Mouse (Mus musculus): ENCODE measurements at regions not wholly inside any gene's neighbourhood (a gene's known extent, or its start where the extent isn't known, plus 50 kb on each side); places are given as distances from the start of the nearest gene placed in this dataset.
A peak's percentile ranks its signal among the peaks of the same experiment; 100 is the strongest.

DNA sequence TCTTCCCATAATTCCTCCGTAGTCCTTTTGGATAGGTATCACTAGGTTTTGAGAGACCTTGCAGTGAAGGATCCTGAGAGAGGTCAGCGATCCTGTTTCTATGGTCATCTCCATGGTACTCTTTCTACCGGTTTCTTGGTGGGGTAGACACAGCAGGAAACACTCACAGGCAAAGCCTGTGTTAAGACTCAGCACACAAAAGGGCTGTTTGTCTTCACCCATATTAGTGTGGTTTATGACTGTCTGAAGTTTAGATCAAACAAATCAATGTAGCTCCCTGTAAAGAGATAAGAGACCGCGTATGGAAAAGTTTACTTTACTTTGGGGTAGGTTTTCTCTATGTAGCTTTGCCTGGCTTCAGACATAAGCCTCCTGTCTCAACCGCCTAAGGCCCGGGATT, 282.5 kb upstream of the Rbms1 start:
- no peak for DNase-seq (ENCODE audit: low read depth, low spot score)

DNA sequence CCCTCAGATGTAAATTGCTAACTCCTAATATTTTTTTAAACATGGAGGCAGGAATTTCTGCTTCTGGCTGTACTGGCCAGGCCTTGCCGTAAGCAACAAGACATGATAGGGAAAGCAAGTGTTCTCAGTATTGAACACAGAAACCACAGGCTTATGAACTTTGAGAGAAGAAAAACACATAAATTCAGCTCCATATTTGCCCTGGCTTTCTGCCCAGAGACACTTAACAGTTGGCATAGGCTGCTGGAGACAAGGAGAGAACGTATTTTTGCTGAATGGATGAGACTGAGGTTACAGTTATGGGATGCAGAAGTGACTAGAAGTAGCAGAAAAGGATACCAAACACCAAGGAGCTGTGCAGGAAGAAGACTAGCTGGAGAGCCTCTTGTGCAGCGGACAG, 258.7 kb upstream of the Rbms1 start:
- DNase-seq (ENCODE audit: low read depth, low spot score): no peak

DNA sequence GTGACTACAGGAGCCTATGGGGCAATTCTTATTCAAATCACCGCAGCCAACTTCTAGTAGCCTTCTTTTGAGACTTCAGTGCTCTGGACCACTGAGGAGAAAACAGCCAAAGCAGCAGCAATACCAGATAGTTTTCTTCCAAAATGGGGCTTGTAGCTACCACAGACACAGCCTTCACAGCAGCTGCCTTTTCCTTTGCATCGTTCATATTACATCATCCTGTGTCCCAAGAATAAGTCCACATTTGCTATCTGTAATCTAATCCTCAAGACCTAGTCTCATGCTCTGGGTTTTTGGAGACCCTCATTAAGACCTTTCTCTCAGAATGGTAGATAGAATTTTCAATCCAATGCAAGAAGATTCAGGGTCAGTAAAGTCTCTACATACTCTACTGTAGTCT, 258.2 kb upstream of the Rbms1 start:
- DNase-seq (ENCODE audit: low read depth, low spot score): no peak

DNA sequence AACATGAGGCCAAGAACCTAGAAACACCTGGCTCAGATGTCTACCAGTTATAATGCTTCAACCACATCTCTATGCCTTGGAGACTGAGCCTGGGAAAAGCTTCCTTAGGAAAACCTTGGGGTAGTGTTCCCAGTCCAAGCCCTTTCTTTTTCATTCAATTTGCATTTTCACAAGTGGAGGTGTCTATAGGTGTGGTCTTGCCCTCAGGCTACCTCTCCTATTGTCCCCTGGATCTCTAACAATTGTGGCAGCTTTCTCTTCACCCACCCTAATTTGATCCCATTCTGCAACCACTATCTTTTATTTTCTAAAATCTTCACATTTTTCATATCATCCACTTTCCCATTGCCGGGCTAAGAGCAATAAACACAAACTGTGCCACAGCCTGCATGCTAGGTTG, 251.0 kb upstream of the Rbms1 start:
- DNase-seq (ENCODE audit: low read depth, low spot score): no peak

DNA sequence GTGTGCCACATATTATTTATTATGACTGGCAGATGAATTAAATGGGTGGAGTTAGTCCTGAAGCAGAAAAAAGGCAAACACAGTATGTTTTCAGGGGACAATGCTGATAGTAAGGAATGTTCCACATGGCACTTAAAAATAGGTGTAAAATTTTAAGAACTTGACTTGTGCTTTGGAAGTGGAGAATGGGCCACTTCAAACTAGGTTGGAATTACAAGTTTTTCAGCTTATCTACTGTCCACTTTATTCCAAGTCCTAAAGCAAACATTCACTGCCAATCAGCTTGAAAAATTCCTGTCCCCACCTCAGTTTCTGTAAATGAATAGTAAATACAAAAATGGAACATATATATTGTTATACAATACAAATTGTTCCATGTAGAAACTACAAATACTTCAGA, 238.4 kb upstream of the Rbms1 start:
- DNase-seq (ENCODE audit: low read depth, low spot score): no peak

DNA sequence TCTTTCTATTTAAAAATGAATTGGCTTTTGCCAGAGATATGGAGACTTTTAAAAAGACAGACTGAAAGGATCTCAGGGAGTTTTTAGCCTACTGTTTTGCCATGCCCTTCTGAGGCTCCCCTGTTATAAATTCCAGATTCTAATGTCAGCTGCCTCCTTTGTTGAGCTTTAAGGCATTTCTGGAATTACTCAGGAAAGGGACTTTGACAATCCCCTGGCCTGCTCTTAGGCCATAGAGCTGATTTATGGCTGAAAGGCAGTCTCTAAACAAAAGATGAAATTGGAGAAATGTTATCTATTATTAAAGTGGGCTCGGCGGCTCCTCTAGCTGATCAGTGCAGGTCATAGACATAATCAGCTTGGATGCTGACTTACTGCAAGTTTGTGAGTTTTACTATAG, 231.0 kb upstream of the Rbms1 start:
- DNase-seq (ENCODE audit: low read depth, low spot score): no peak

DNA sequence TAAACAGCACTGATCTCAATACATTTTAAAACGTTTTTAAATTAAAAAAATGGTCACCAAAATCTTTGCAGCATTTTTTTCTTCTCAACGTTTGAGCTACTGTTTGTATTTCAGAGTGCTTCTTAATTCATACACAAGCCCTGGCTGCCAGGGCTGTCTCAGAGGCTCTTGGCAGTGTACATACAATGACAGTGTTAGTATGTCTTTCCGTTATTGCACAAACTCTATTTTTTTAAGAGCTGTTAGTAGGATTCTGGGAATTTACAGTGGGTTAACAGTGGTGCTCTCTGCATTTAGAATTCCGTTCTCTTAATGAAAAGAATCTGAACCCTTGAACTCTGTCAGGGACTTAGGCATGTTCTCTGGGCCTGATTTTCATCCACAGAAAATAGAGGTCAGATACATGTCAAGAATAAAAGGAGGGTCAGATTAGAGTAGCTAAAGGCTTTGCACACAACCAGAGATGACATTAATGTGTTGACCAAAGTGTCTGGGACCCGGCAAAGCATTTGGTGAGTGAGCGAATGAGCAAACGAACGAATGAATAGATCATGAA, 219.5 kb upstream of the Rbms1 start:
- no peak for DNase-seq (ENCODE audit: low read depth, low spot score)

DNA sequence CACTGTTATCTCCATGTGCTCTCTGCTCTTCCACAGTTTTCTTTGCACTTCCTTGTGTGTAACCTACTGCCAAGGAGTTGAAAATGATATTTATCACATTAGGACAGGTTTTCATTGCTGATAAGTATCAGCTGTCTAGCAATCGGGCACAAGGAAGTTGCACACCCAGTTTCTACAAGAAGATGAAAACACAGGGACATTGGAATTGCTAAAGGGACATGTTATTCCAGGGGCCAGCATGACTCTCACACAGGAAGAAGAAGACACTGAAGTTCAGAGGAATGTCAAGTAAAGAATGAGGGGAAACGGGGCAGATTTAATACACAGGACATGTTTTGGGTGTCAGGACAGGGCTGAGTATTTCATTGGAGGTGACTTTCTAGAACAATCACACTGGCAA, 214.8 kb upstream of the Rbms1 start:
- DNase-seq (ENCODE audit: low read depth, low spot score): no peak

DNA sequence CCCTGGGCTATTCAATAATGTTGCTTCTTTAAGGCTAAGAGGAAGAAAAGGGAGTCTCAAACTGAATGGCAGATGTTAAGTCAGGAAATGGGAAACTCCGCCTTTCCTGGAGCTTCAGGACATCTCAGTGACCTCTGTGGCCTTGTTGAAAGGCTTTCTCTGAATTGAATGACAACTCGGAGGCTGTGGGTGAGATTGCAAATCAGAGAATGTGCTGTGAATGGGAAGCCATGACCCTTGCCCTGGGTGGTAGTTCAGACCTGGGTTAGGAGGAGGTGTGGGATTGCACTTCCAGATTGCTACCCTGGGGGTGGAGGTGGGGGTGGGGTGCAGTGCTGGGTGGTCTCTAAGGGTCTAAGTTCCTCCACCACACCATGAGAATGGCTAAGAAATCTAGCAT, 213.8 kb upstream of the Rbms1 start:
- no peak for DNase-seq (ENCODE audit: low read depth, low spot score)

DNA sequence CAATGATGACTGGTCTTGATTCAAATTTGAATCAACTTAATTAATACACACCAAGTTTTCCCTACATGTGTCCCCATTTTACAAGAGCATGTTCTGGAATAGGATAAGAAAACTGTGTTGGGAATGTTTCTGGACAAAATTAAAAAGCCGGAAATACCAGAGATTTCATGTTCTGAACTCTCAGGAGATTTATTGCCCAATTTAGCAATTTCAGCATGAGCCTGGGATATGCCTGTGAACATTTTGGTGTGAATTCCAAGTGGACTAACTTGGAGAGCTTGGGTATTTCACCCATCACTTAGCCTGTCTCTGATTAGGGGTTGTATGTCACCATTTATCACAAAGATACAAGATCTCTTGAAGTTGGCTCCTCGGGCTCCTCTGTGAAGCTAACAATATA, 210.6 kb upstream of the Rbms1 start:
- DNase-seq (ENCODE audit: low read depth, low spot score): no peak

DNA sequence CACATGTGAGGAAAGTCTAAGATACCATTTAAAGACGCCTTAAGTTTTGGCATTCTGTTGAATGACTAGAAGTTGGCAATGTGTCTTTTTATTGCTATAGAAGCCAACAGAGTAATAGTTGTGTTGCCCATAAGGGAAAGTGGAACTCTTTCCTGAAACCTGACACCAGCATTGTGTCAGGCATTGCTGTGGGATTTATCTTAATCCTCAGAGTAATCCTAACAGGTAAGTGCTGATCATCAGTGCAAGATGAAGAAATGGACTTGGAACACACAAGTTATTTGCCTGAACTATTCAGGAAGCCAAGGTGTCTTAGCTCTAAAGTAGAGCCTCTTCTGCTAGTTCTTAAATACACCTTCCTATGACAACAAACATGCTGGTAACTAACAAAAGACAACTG, 198.3 kb upstream of the Rbms1 start:
- no peak for DNase-seq (ENCODE audit: low read depth, low spot score)

DNA sequence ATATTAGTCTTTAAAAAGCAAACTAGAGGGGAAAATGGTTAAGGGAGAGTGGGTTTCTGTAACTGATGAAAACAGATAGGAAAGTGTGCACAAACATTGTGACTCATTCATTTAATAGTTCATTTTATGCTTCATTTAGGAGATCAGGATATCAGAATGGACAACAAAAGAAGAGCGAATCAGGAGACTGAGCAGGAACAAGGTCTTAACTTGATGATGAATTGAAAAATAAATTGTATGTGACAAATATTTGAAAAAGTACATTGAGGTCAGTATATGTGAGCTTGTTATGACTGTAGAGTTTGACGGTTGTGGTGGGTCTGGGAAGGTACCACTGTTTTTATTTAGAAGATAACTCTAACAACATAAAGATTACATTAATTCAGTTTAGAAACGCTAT, 196.8 kb upstream of the Rbms1 start:
- DNase-seq (ENCODE audit: low read depth, low spot score): peak; percentile 6

DNA sequence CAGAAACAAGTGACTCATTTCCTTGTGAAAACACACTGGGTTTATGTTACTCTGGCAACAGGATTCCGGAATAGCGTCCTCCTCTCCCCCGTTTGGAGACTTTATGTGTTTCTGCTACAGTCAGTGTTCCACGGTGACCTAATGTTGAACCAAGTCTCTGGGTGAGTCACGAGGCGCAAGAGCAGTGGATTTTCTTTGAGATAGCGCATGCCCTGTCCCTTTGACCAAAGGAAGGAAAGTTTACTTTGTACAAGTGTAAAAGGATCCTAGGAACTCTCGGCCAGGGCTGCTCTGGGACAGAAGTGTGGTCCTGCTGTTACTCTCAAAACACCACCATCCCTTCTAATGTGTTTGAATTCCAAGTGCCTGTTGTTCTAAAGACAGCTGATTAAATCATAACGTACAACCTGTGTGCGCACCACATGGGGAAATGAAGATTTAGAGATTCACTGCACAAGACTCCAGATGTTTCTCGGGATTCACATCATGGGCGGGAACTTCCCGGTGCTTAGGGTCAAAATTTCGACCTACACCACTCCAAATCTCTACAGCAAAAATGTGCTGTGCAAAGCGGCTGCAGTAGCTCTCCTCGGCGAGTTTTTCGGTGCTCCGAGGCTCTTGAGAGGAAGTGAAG, 176.1 kb upstream of the Rbms1 start:
- DNase-seq (ENCODE audit: low read depth, low spot score): no peak

DNA sequence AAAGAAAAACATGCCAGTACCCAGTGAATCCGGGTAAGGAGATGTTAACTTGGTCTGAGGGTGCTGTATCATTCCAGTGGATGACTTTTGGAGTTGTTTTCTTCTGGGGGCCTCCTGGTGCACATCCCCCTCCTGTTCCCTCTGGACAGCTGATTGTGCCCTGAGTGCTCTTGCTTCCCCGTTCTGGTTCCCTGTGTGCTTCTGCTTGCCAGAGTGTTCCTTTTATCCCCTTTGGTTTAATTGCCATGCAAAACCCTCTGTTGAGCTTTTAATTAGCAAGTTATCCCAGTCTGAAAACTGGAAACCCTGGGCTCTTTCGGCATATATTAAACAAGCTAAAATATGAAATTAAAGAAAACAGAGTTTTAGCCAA, 175.6 kb upstream of the Rbms1 start:
- no peak for DNase-seq (ENCODE audit: low read depth, low spot score)

DNA sequence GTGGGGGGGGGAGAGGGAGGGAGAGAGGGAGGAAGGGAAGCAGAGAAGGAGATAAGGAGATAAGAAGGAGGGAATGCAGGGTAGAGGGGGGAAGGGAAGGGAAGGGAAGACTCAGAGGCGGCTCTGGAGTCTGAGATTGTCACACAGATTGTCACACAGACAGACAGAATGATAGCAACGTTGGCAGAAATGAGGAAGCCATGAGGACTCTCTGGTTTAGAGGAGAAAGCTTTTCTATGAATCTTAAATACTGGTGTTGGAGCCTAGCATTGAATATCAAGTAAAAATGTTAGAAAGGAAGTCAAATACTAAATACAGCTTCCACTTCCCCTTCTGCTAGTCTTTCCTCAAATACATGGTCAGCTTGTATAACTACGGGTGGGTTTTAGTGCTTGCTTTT, 174.4 kb upstream of the Rbms1 start:
- DNase-seq (ENCODE audit: low read depth, low spot score): no peak

DNA sequence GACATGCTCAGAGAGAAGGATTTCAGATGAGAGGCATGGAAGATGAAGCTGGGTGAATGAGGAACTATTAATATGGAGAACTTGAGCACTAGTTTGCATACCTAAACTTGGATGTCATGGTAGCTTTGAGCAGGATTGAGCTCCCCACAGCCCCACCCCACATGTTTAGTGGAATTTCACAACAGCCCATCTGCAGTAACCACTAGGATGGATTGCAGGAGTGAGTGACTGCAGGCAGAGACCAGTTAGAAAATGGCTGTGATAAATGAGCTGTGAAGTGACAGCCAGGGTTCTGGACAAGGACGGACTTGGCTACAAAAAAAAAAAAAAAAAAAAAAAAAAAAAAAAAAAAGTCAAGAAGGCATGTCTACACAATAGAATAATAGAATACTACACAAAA, 173.9 kb upstream of the Rbms1 start:
- no peak for DNase-seq (ENCODE audit: low read depth, low spot score)

DNA sequence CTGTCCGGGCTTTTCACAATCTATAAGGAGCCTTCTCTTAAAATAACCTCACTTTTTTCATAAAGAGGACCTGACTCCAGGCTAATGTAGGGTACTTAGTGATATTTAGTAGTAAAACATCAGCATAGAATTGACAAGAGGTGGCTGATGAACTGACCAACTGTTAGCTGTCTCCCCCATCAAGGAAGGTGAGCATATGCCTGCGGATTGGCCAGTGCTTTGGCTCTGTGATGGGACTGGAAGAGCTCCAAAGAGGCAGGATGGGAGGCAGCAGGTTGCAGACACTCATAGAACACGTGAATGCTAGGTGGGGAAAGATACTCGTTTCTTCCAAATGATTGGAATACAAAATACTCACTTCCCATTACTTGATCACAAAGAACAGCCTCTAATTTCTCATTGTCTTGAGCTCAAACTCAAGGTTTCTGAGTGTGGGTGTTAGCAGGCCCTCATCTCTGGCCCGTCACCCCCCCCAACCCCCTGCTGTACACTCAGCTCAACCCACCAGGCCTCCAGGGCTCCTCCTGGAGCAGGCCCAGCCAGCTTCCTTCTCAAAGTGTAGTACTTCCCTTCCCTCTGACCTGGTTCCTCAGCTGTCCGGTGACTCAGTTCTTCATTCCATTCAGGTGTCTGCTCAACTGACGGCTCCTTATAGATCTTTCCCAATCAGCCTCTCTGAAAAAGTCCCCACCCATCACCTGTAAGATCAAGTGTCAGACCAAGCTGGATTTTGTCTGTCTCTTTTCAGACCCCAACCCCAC, 160.2 kb upstream of the Rbms1 start:
- no peak for DNase-seq (ENCODE audit: low read depth, low spot score)

DNA sequence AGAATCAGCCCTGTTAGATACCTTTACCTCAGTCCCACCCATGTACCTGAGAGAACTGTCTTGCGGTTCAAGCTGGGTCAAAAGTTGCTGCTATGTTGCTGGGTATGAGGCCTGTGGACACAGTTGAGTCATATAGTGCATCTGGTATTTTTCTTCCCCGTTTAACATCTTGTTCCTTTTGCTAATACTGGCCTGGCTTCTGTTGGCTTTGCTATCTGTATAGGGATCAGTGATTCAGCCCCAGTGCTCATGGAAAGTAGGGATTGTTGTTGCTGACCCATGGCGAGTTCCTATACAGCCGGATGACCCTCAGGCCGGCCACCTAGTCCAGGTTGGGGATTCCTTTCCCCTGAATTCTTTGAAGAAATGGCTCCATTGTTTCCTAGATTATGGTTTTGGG, 158.3 kb upstream of the Rbms1 start:
- no peak for DNase-seq (ENCODE audit: low read depth, low spot score)

DNA sequence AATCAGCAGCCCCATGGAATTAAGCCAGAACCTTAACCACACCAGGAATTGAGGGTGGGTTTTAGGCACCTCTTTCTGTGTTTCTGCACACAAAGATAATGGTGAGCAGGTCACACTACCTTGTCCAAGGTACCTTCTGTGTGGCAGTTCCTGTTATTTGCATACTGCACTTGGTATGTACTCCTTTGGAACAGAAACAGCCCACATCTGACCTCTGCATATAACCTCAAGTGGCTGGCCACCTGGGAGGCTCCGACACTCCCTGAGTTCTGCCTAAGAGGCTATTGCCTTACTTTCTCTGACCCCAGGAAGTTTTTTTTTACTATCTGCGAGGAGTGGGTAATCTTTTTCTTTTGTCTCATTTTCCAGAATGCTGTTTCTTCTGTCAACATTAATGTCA, 151.6 kb upstream of the Rbms1 start:
- DNase-seq (ENCODE audit: low read depth, low spot score): no peak

DNA sequence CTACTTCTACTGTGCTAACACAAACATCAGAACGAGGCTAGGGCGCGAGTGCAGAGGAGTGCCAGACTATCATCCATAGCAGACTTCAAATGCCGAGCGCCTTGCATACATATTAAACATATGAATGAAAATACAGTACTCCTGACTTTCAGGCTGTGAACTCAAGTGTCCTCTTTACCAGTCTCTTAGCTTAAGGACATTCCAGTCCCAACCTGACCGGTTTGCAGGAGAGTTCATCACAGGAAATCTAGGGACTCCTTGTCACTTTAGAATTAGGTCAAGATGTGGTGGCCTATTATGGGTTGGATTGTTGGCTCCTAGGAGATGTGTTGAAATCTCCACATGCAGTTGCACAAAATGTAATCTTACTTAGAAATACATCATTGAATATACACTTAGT, 150.9 kb upstream of the Rbms1 start:
- DNase-seq (ENCODE audit: low read depth, low spot score): no peak

DNA sequence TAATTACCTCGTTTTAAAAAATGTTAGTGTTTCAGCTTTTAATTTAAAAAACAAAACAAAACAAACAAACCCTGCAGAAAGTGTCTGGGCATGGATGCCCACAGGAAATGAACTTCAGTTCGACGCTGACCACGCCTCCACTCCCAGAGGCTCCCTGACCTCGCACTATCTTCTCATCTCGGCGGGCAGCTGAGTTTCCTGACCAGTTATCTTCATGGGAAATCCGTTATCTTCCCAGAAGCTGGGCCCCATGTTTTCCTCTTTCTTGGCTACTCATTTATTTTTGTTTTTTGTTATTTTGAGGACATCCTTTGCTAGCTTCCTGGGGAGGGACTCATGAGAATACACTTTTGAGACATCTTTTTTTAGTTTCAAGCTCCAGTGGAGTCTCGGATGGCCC, 147.6 kb upstream of the Rbms1 start:
- no peak for DNase-seq (ENCODE audit: low read depth, low spot score)

DNA sequence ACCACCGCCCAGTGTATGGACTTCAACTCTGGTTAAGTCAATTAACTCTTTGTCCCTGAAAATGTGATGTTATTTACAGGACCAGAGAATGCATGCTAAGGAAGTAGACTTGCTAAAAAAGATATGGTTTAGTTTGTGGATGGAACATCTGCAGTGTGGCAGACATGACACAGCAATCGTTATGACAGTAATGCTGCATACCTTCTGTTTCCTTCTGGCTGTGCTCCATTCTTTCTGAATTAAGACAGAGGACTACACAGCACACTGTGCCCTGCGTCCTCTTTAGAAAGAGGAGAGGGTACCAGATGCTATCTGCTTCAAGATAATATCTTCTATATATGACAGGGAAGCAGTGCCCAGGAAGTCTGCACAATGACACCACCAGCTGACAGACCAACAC, 146.6 kb upstream of the Rbms1 start:
- DNase-seq (ENCODE audit: low read depth, low spot score): no peak

DNA sequence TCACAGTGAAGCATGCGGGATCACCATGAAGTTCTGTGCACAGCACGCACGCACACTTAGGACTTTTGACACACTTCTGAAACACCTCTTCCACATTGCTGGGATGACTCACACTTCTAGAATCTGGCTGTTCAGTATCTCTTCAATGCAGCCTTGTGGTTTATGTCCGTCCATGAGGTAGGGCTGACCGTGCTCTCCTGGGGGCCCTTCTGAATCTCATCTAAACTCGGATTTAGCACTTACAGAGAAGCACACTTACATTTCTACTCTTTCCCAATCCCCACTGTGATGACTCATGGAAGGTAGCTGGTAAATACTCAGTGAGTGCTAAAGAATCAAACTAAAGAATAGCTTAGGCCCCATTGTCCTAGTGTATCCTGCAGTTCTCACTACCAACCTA, 142.2 kb upstream of the Rbms1 start:
- no peak for DNase-seq (ENCODE audit: low read depth, low spot score)

DNA sequence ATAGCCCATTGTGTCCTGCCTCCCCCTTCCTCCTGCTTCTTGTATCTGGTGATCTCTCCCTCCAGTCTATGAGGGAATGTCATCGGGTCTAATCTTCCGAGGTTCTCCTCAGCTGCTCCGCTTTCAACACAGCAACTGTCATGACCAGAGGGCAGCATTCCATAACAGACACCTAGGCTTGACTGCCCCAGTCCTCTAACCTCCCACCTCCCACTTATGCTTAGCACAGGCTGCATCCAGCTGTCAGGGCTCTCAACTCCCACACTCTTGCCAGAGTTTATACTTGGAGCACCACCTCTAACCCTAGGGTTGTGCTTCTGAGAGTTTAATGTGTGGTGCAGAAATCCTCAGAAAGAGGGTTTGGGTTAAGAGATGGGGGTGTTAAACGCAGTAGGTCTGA, 137.9 kb upstream of the Rbms1 start:
- DNase-seq (ENCODE audit: low read depth, low spot score): no peak

Measured in retina, postnatal 7 days (tissue).